Mouse (Mus musculus): Measurements from ENCODE around the gene Prkg1. TPM values are rescaled to one million over a fixed set of nuclear protein-coding genes. Genes with fewer than 3 reads are reported as not detected.

Gene Prkg1
- polyA plus RNA-seq, 1 experiment = 1.1 TPM

GRCm38 (mm10) chr19:31750976-31751676, 13.7 kb downstream of the Prkg1 start:
- no peaks in the 10 kb centered on the region for H3K36me3 ChIP-seq (replicated peaks; ENCODE audit: low read length)
- no peaks in the 10 kb centered on the region for H3K27me3 ChIP-seq (replicated peaks)
- H3K4me3 ChIP-seq (replicated peaks) = no peak overlapping the region
- TF ChIP-seq FLI1 (IDR thresholded peaks at IDR 0.05; ENCODE audit: low read length) (no peak), GATA1 (IDR thresholded peaks at IDR 0.05; ENCODE audit: borderline replicate concordance, low read length) (no peak)
- H3K4me1 ChIP-seq = peaks cover 63% of the 10 kb centered on the region
- H3K9me3 ChIP-seq = no peaks in the 10 kb centered on the region

DNA sequence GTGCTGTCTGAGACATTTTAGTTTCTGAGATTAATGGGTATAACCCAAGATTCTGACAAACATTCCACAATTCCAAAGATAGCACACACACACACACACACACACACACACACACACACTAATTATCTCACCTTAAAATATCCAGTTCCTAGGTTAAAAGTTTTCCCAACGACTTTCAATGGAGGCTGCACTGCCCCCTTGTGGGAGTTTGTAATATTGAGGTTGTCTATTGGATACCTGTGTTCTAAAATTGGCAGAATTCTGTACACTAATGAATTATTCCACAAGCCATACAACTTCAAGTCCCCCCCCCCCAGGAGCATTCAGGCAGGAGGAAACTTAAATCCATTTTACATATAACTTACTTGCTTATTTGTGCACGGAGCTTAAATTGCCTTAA, 18.2 kb downstream of the Prkg1 start:
- Histone ChIP-seq H3K27me3 (replicated peaks) (no peaks in the 10 kb centered on the region), H3K36me3 (replicated peaks; ENCODE audit: low read length) (peaks cover 4% of the 10 kb centered on the region), H3K4me3 (replicated peaks) (no peak overlapping the region), H3K9me3 (no peaks in the 10 kb centered on the region), H3K4me1 (peaks cover 30% of the 10 kb centered on the region)
- TF ChIP-seq FLI1 (IDR thresholded peaks at IDR 0.05; ENCODE audit: low read length) (no peak), GATA1 (IDR thresholded peaks at IDR 0.05; ENCODE audit: borderline replicate concordance, low read length) (no peak)

DNA sequence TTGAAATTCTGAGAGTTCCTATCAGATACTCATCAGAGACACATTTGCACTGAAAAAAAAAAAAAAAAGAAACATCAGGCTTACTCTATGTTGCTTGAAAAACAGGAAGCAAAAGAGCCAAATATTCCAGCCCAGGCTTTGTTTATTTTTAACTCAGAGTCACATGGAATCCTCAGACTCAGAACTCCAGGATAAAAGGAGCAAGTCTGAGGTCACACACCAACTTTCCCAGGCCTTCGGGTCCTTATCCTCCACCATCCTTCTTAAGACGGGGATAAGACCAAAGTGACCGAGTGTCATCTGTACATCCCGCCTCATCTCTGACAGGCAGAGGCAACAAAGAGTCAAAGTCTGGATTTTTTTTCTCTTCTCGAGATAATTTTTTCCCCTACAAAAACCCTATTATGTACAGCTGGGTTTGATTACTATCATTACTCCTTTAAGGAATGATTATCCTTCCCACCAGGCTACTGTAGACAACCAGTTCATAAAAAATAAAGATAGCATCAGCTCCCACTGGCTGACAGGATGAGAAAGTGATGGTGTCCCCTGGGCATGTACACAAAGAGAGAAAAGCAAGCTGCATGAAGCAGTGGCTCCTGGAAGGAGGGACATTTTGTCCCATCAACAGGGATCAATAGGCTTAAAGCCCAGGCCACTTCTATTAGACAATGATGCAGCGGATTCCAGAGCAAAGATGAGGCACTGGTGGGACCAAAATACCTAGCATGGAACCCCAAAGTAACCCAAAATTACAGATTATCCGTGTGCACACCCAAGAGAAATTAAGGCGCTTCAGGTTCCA, 21.4 kb downstream of the Prkg1 start:
- no peaks in the 10 kb centered on the region for H3K27me3 ChIP-seq (replicated peaks)
- peaks cover 4% of the 10 kb centered on the region for H3K36me3 ChIP-seq (replicated peaks; ENCODE audit: low read length)
- peaks cover 29% of the 10 kb centered on the region for H3K4me1 ChIP-seq
- no peak overlapping the region for H3K4me3 ChIP-seq (replicated peaks)
- H3K9me3 ChIP-seq = no peaks in the 10 kb centered on the region
- TF ChIP-seq FLI1 (IDR thresholded peaks at IDR 0.05; ENCODE audit: low read length) = no peak
- TF ChIP-seq GATA1 (IDR thresholded peaks at IDR 0.05; ENCODE audit: borderline replicate concordance, low read length) = no peak

- Histone ChIP-seq H3K4me3 (replicated peaks) (no peak overlapping the region), H3K4me1 (peaks cover 10% of the 10 kb centered on the region; the same call in 1 of the 2 replicates), H3K27me3 (replicated peaks) (no peaks in the 10 kb centered on the region), H3K9me3 (no peaks in the 10 kb centered on the region), H3K36me3 (replicated peaks; ENCODE audit: low read length) (no peaks in the 10 kb centered on the region)
- TF ChIP-seq FLI1 (IDR thresholded peaks at IDR 0.05; ENCODE audit: low read length) (no peak), GATA1 (IDR thresholded peaks at IDR 0.05; ENCODE audit: borderline replicate concordance, low read length) (no peak)
These were observed 49.9 kb downstream of the Prkg1 start for GRCm38 (mm10) chr19:31714900-31715299.

- H3K27me3 ChIP-seq (replicated peaks) = no peaks in the 10 kb centered on the region
- H3K9me3 ChIP-seq = no peaks in the 10 kb centered on the region
- no peaks in the 10 kb centered on the region for H3K36me3 ChIP-seq (replicated peaks; ENCODE audit: low read length)
- H3K4me1 ChIP-seq = peaks cover 10% of the 10 kb centered on the region; the same call in 1 of the 2 replicates
- TF ChIP-seq FLI1 (IDR thresholded peaks at IDR 0.05; ENCODE audit: low read length) (no peak), GATA1 (IDR thresholded peaks at IDR 0.05; ENCODE audit: borderline replicate concordance, low read length) (no peak)
- no peak overlapping the region for H3K4me3 ChIP-seq (replicated peaks)
These were observed 50.4 kb downstream of the Prkg1 start for GRCm38 (mm10) chr19:31714418-31714817.

- Histone ChIP-seq H3K4me3 (replicated peaks) (no peak overlapping the region), H3K4me1 (peaks cover 10% of the 10 kb centered on the region; the same call in 1 of the 2 replicates), H3K27me3 (replicated peaks) (no peaks in the 10 kb centered on the region), H3K36me3 (replicated peaks; ENCODE audit: low read length) (no peaks in the 10 kb centered on the region), H3K9me3 (no peaks in the 10 kb centered on the region)
- TF ChIP-seq GATA1 (IDR thresholded peaks at IDR 0.05; ENCODE audit: borderline replicate concordance, low read length) (no peak), FLI1 (IDR thresholded peaks at IDR 0.05; ENCODE audit: low read length) (no peak)
These were observed 51.5 kb downstream of the Prkg1 start for GRCm38 (mm10) chr19:31713321-31713720.

GRCm38 (mm10) chr19:31710336-31710735, 54.5 kb downstream of the Prkg1 start:
- H3K36me3 ChIP-seq (replicated peaks; ENCODE audit: low read length) = no peaks in the 10 kb centered on the region
- no peak for TF ChIP-seq GATA1 (IDR thresholded peaks at IDR 0.05; ENCODE audit: borderline replicate concordance, low read length)
- TF ChIP-seq FLI1 (IDR thresholded peaks at IDR 0.05; ENCODE audit: low read length) = no peak

GRCm38 (mm10) chr19:31703991-31704390, 60.8 kb downstream of the Prkg1 start:
- H3K9me3 ChIP-seq = no peaks in the 10 kb centered on the region
- H3K4me1 ChIP-seq = peaks cover 29% of the 10 kb centered on the region
- TF ChIP-seq FLI1 (IDR thresholded peaks at IDR 0.05; ENCODE audit: low read length) (no peak), GATA1 (IDR thresholded peaks at IDR 0.05; ENCODE audit: borderline replicate concordance, low read length) (no peak)
- no peaks in the 10 kb centered on the region for H3K27me3 ChIP-seq (replicated peaks)
- no peak overlapping the region for H3K4me3 ChIP-seq (replicated peaks)
- no peaks in the 10 kb centered on the region for H3K36me3 ChIP-seq (replicated peaks; ENCODE audit: low read length)

More at GRCm38 (mm10) chr19:31710336-31710735, 54.5 kb downstream of the Prkg1 start:
- Histone ChIP-seq H3K4me1 (peaks cover 4% of the 10 kb centered on the region; the same call in 1 of the 2 replicates), H3K4me3 (replicated peaks) (no peak overlapping the region), H3K9me3 (no peaks in the 10 kb centered on the region), H3K27me3 (replicated peaks) (no peaks in the 10 kb centered on the region)

DNA sequence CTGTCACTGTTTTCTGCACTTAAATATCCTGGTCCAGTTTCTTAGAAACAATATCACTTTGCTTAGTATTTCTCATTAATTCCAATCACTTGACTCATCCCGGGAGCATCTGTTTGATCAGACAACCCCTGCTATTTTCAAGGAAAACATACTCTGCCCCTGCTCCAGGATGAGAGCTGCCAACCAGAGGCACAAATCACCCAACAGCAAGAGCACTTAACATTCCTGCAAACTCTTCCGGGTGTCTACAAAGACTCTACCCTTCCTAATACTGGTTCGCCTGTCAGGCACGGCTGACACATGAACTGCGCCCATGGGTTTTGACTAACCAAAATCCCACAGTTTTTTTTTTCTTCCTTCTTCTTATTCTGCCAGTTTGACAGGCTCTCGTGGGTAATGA, 65.9 kb downstream of the Prkg1 start:
- Histone ChIP-seq H3K4me1 (peaks cover 38% of the 10 kb centered on the region), H3K4me3 (replicated peaks) (no peak overlapping the region), H3K9me3 (no peaks in the 10 kb centered on the region), H3K36me3 (replicated peaks; ENCODE audit: low read length) (no peaks in the 10 kb centered on the region), H3K27me3 (replicated peaks) (no peaks in the 10 kb centered on the region)
- TF ChIP-seq FLI1 (IDR thresholded peaks at IDR 0.05; ENCODE audit: low read length) (no peak), GATA1 (IDR thresholded peaks at IDR 0.05; ENCODE audit: borderline replicate concordance, low read length) (no peak)

DNA sequence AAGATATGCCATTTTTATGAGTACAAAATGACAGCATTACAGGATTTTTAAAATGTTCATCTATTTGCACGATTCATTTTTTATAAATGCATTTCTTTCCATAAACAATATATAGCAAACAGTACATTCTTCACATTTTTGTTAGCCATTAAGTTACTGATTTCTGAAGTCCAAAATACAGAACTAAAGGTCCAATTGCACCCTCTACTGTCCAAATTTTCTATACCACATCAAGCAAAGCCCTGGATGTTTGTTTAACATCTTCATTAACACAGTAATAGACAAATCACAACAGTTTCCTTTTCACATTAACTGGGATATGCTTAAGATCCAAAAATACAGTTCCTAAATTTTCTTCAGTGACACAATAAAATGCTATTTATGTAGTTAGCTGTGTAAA, 84.0 kb downstream of the Prkg1 start:
- no peaks in the 10 kb centered on the region for H3K4me1 ChIP-seq
- no peaks in the 10 kb centered on the region for H3K36me3 ChIP-seq (replicated peaks; ENCODE audit: low read length)
- no peaks in the 10 kb centered on the region for H3K27me3 ChIP-seq (replicated peaks)
- no peaks in the 10 kb centered on the region for H3K9me3 ChIP-seq
- H3K4me3 ChIP-seq (replicated peaks) = no peak overlapping the region
- TF ChIP-seq GATA1 (IDR thresholded peaks at IDR 0.05; ENCODE audit: borderline replicate concordance, low read length) (no peak), FLI1 (IDR thresholded peaks at IDR 0.05; ENCODE audit: low read length) (no peak)
